Mouse (Mus musculus): ENCODE measurements at regions not wholly inside any gene's neighbourhood (a gene's known extent, or its start where the extent isn't known, plus 50 kb on each side); places are given as distances from the start of the nearest gene placed in this dataset.

DNA sequence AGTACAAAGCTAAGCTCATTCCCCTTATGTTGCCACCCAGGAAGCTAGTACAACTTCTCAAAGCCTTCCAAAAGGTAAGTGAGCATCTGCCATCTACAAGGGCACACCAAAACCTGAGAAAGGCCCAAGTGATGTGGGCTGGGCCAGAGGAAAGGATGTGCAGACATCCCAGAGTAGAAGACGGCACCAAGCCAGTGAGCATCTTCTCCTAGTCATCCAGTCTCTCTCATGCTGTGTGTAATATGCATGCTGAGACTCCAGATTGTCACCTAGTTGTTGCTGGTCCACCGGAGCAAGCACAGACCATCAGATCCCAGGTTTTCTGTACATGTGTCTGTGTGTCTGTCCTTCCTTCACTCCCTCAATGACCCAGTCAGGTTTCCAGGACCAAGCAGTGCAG, 129.9 kb downstream of the Basp1 start:
- peaks cover 49% of the 10 kb centered on the region for H3K4me1 ChIP-seq (ENCODE audit: control insufficient read depth, insufficient read depth, low read length)
- no peak overlapping the region for H3K4me3 ChIP-seq (ENCODE audit: insufficient read depth, low read length)
- TF ChIP-seq CTCF (IDR thresholded peaks at IDR 0.05; ENCODE audit: low read depth, low read length) (no peak), POLR2A (IDR thresholded peaks at IDR 0.05; ENCODE audit: borderline replicate concordance, low read depth, low read length) (no peak)
- H3K27ac ChIP-seq (ENCODE audit: insufficient read depth, low read depth, low read length): no peak overlapping the region

GRCm38 (mm10) chr15:25282346-25282745, 131.2 kb downstream of the Basp1 start:
- H3K4me1 ChIP-seq (ENCODE audit: control insufficient read depth, insufficient read depth, low read length): peaks cover 44% of the 10 kb centered on the region
- H3K27ac ChIP-seq (ENCODE audit: insufficient read depth, low read depth, low read length): peak overlapping the region; percentile 66
- TF ChIP-seq CTCF (IDR thresholded peaks at IDR 0.05; ENCODE audit: low read depth, low read length): no peak
- no peak for TF ChIP-seq POLR2A (IDR thresholded peaks at IDR 0.05; ENCODE audit: borderline replicate concordance, low read depth, low read length)
- no peak overlapping the region for H3K4me3 ChIP-seq (ENCODE audit: insufficient read depth, low read length)

DNA sequence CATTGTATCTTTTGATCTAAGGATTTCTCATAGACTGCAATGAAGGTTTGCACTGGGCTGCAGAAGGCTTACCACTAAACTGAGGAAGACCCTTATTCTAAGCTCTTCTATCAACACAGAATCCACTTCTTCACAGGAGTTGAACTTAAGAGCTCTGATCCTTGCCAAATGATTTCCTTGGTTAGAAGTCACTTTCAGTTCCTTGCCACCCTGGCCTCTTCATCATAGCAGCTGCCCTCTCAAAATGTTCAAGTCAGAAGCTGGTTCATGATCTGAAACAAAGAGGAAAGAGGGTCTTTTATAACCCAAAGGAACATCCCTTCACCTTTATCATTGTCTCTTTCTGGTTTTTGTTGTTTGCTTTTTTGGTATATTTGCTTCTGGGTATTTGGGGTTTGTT, 131.6 kb downstream of the Basp1 start:
- H3K4me1 ChIP-seq (ENCODE audit: control insufficient read depth, insufficient read depth, low read length): peaks cover 44% of the 10 kb centered on the region
- peak overlapping the region; percentile 66 for H3K27ac ChIP-seq (ENCODE audit: insufficient read depth, low read depth, low read length)
- TF ChIP-seq POLR2A (IDR thresholded peaks at IDR 0.05; ENCODE audit: borderline replicate concordance, low read depth, low read length) (no peak), CTCF (IDR thresholded peaks at IDR 0.05; ENCODE audit: low read depth, low read length) (no peak)
- no peak overlapping the region for H3K4me3 ChIP-seq (ENCODE audit: insufficient read depth, low read length)

- H3K4me1 ChIP-seq (ENCODE audit: control insufficient read depth, insufficient read depth, low read length): peaks cover 19% of the 10 kb centered on the region
- H3K27ac ChIP-seq (ENCODE audit: insufficient read depth, low read depth, low read length): no peak overlapping the region
- TF ChIP-seq POLR2A (IDR thresholded peaks at IDR 0.05; ENCODE audit: borderline replicate concordance, low read depth, low read length) (no peak), CTCF (IDR thresholded peaks at IDR 0.05; ENCODE audit: low read depth, low read length) (no peak)
- no peak overlapping the region for H3K4me3 ChIP-seq (ENCODE audit: insufficient read depth, low read length)
Observed at GRCm38 (mm10) chr15:25278317-25279156, 135.0 kb downstream of the Basp1 start.

GRCm38 (mm10) chr15:25276227-25276626, 137.3 kb downstream of the Basp1 start:
- H3K4me3 ChIP-seq (ENCODE audit: insufficient read depth, low read length): no peak overlapping the region
- H3K27ac ChIP-seq (ENCODE audit: insufficient read depth, low read depth, low read length): no peak overlapping the region
- peaks cover 9% of the 10 kb centered on the region for H3K4me1 ChIP-seq (ENCODE audit: control insufficient read depth, insufficient read depth, low read length)
- TF ChIP-seq POLR2A (IDR thresholded peaks at IDR 0.05; ENCODE audit: borderline replicate concordance, low read depth, low read length) (no peak), CTCF (IDR thresholded peaks at IDR 0.05; ENCODE audit: low read depth, low read length) (no peak)

- no peak overlapping the region for H3K4me3 ChIP-seq (ENCODE audit: insufficient read depth, low read length)
- TF ChIP-seq CTCF (IDR thresholded peaks at IDR 0.05; ENCODE audit: low read depth, low read length) (no peak), POLR2A (IDR thresholded peaks at IDR 0.05; ENCODE audit: borderline replicate concordance, low read depth, low read length) (no peak)
- no peak overlapping the region for H3K27ac ChIP-seq (ENCODE audit: insufficient read depth, low read depth, low read length)
- peaks cover 36% of the 10 kb centered on the region for H3K4me1 ChIP-seq (ENCODE audit: control insufficient read depth, insufficient read depth, low read length)
Observed at GRCm38 (mm10) chr15:25271886-25272285, 141.7 kb downstream of the Basp1 start.

GRCm38 (mm10) chr15:25270349-25270748, 143.2 kb downstream of the Basp1 start:
- TF ChIP-seq POLR2A (IDR thresholded peaks at IDR 0.05; ENCODE audit: borderline replicate concordance, low read depth, low read length) (no peak), CTCF (IDR thresholded peaks at IDR 0.05; ENCODE audit: low read depth, low read length) (no peak)
- no peak overlapping the region for H3K4me3 ChIP-seq (ENCODE audit: insufficient read depth, low read length)
- peaks cover 36% of the 10 kb centered on the region for H3K4me1 ChIP-seq (ENCODE audit: control insufficient read depth, insufficient read depth, low read length)
- H3K27ac ChIP-seq (ENCODE audit: insufficient read depth, low read depth, low read length): peak overlapping the region; percentile 57; the same call in 1 of the 2 replicates

GRCm38 (mm10) chr15:25269345-25269996, 144.1 kb downstream of the Basp1 start:
- no peak overlapping the region for H3K4me3 ChIP-seq (ENCODE audit: insufficient read depth, low read length)
- TF ChIP-seq POLR2A (IDR thresholded peaks at IDR 0.05; ENCODE audit: borderline replicate concordance, low read depth, low read length) (no peak), CTCF (IDR thresholded peaks at IDR 0.05; ENCODE audit: low read depth, low read length) (no peak)
- H3K4me1 ChIP-seq (ENCODE audit: control insufficient read depth, insufficient read depth, low read length): peaks cover 36% of the 10 kb centered on the region
- peak overlapping the region; percentile 88 for H3K27ac ChIP-seq (ENCODE audit: insufficient read depth, low read depth, low read length)

- peak overlapping the region; percentile 26; the same call in 1 of the 2 replicates for H3K27ac ChIP-seq (ENCODE audit: insufficient read depth, low read depth, low read length)
- peaks cover 36% of the 10 kb centered on the region for H3K4me1 ChIP-seq (ENCODE audit: control insufficient read depth, insufficient read depth, low read length)
- TF ChIP-seq CTCF (IDR thresholded peaks at IDR 0.05; ENCODE audit: low read depth, low read length) (no peak), POLR2A (IDR thresholded peaks at IDR 0.05; ENCODE audit: borderline replicate concordance, low read depth, low read length) (no peak)
- no peak overlapping the region for H3K4me3 ChIP-seq (ENCODE audit: insufficient read depth, low read length)
Observed at GRCm38 (mm10) chr15:25268436-25268835, 145.1 kb downstream of the Basp1 start.

DNA sequence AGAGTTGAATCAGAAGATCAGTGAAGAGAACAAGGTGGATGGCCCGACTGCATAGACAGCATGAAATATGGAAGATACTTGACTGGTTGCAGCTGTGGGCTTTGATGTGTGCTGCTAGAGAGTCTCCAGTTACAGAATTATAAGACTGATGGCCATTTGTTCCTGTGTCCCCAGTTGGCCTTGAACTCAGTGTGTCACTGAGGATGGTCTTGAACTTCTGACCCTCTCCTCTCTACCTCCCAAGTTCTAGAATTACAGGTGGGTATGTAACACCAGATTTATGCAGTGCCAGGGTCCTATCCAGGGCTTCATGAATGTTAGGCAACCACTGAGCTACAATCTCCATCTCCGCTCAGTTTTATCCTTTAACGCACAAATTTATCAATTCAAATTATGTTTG, 146.1 kb downstream of the Basp1 start:
- no peak for TF ChIP-seq POLR2A (IDR thresholded peaks at IDR 0.05; ENCODE audit: borderline replicate concordance, low read depth, low read length)
- no peak for TF ChIP-seq CTCF (IDR thresholded peaks at IDR 0.05; ENCODE audit: low read depth, low read length)
- Histone ChIP-seq H3K4me1 (ENCODE audit: control insufficient read depth, insufficient read depth, low read length) (peaks cover 36% of the 10 kb centered on the region), H3K27ac (ENCODE audit: insufficient read depth, low read depth, low read length) (no peak overlapping the region), H3K4me3 (ENCODE audit: insufficient read depth, low read length) (no peak overlapping the region)

Data from bone marrow macrophage, adult 2 months (primary cell).